Mouse (Mus musculus): Measurements from ENCODE around the gene Fam76a.

Fam76a gene

DNA sequence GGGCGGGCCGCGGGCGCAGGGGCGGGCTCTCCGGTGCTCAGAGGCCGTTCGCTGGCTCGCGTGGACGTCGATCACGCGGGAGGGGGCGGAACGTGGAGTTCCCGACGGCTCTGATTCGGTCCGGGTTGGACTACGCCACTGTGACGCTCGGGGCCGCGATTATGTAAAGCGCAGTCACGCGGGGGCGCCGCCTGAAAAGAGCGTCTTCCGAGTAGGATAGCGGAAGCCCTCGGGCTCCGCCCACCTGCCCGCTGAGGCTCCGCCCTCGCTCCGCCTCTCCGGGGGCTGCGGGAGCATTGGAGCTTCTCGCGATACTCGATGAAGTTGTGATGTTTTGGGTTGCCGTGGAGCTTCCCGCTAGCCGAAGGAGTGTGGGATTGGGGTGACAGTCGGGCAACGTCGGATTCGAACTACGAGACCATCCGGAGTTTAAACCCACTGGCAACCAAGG, at the start of gene Fam76a:
TSS of gene Fam76a (minus strand) at position 1 of the 451 bp plus-strand sequence.
- in situ Hi-C loops (cut with MboI; ENCODE audit: low pct_unique_long_range_greater_than_20kb in 1 of 2, low sequenced_read_pairs in 2 of 2, unreplicated experiment in 1 of 2): no loop called here

- in situ Hi-C loops (cut with MboI; ENCODE audit: low pct_unique_long_range_greater_than_20kb in 1 of 2, low sequenced_read_pairs in 2 of 2, unreplicated experiment in 1 of 2): no loop called here
Observed at GRCm38 (mm10) chr4:132972101-132972500, 49.7 kb upstream of the Fam76a start.

GRCm38 (mm10) chr4:132971601-132972000, 49.2 kb upstream of the Fam76a start:
- in situ Hi-C loops (cut with MboI; ENCODE audit: low pct_unique_long_range_greater_than_20kb in 1 of 2, low sequenced_read_pairs in 2 of 2, unreplicated experiment in 1 of 2): no loop called here

- in situ Hi-C loops (cut with MboI; ENCODE audit: low pct_unique_long_range_greater_than_20kb in 1 of 2, low sequenced_read_pairs in 2 of 2, unreplicated experiment in 1 of 2): no loop called here
Observed at GRCm38 (mm10) chr4:132968105-132968938, 46.0 kb upstream of the Fam76a start.

DNA sequence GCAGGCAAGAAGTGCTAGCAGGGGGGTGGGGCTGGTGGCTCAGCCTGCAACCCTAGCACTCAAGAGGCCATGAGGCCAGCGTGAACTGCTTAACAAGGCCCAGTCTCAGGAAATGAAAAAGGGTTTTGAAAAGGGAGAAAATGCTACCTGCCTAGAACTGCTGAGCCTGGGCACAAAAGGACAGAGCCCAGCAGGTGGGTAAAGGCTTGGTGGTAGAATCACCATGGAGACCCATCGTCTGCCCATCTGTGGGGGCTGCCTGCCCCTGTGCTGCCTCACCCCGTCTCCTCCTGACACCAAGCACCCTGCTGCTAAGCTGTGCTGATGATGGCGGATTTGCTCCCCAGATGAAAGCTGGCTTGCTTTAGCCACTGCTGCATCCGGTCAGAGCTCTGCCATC, 42.1 kb upstream of the Fam76a start:
- in situ Hi-C loops (cut with MboI; ENCODE audit: low pct_unique_long_range_greater_than_20kb in 1 of 2, low sequenced_read_pairs in 2 of 2, unreplicated experiment in 1 of 2): no loop called here

GRCm38 (mm10) chr4:132964064-132964463, 41.7 kb upstream of the Fam76a start:
- in situ Hi-C loops (cut with MboI; ENCODE audit: low pct_unique_long_range_greater_than_20kb in 1 of 2, low sequenced_read_pairs in 2 of 2, unreplicated experiment in 1 of 2): no loop called here

- in situ Hi-C loops (cut with MboI; ENCODE audit: low pct_unique_long_range_greater_than_20kb in 1 of 2, low sequenced_read_pairs in 2 of 2, unreplicated experiment in 1 of 2): no loop called here
Observed at GRCm38 (mm10) chr4:132963436-132963835, 41.1 kb upstream of the Fam76a start.

DNA sequence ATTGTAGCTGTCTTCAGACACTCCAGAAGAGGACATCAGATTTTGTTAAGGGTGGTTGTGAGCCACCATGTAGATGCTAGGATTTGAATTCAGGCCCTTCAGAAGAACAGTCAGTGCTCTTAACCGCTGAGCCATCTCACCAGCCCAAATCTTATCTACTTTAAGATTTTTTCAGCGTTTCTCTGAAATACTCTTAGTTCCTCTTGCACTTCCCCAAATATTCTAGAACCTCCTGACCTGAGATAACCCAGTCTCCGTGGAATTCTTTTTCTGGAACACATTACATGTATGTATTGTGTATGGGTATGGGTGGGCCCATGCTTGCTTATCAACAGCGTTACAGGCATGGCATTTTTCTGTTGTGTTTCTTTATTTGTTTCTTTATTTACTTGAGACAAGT, 40.3 kb upstream of the Fam76a start:
- in situ Hi-C loops (cut with MboI; ENCODE audit: low pct_unique_long_range_greater_than_20kb in 1 of 2, low sequenced_read_pairs in 2 of 2, unreplicated experiment in 1 of 2): no loop called here

- in situ Hi-C loops (cut with MboI; ENCODE audit: low pct_unique_long_range_greater_than_20kb in 1 of 2, low sequenced_read_pairs in 2 of 2, unreplicated experiment in 1 of 2): no loop called here
Observed at GRCm38 (mm10) chr4:132961866-132962265, 39.5 kb upstream of the Fam76a start.

- in situ Hi-C loops (cut with MboI; ENCODE audit: low pct_unique_long_range_greater_than_20kb in 1 of 2, low sequenced_read_pairs in 2 of 2, unreplicated experiment in 1 of 2): no loop called here
Observed at GRCm38 (mm10) chr4:132960864-132961639, 38.7 kb upstream of the Fam76a start.

DNA sequence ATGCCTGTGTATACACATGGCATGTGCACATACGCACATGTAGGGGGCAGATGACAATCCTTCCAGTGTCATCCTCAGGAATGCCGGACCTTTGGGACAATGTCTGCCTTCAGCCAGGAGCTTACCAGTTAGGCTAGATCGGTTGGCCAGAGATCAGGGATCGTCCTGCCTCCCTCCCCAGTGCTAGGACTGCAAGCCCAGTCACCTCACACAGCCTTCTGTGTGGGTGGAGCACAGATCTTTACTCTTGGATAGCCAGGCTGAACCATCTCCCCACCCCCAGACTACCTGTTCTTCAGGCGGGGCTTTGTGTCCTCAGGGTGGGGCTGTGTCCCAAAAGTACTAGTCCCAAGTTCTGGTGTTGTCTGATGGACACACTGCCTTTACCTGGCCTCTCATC, 38.0 kb upstream of the Fam76a start:
- in situ Hi-C loops (cut with MboI; ENCODE audit: low pct_unique_long_range_greater_than_20kb in 1 of 2, low sequenced_read_pairs in 2 of 2, unreplicated experiment in 1 of 2): no loop called here

DNA sequence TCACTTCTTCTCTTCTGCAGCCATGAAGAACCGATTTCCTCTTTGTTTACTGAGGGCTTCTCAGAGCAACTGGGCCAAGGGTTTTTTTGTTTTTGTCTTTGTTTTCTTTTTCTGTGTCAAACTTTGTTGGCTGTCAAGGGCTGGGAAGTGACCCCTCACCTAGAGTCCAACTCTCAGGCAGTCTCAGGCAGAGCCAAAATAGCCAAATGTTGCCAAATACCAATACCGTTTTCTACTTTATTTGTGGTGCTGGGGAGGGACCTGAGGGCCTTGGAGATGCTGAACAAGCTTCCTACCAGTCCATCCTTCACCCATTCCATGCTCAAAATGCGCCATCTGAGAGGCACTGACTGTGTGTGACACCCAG, 37.3 kb upstream of the Fam76a start:
- in situ Hi-C loops (cut with MboI; ENCODE audit: low pct_unique_long_range_greater_than_20kb in 1 of 2, low sequenced_read_pairs in 2 of 2, unreplicated experiment in 1 of 2): no loop called here

GRCm38 (mm10) chr4:132958741-132959678, 36.7 kb upstream of the Fam76a start:
- in situ Hi-C loops (cut with MboI; ENCODE audit: low pct_unique_long_range_greater_than_20kb in 1 of 2, low sequenced_read_pairs in 2 of 2, unreplicated experiment in 1 of 2): no loop called here

DNA sequence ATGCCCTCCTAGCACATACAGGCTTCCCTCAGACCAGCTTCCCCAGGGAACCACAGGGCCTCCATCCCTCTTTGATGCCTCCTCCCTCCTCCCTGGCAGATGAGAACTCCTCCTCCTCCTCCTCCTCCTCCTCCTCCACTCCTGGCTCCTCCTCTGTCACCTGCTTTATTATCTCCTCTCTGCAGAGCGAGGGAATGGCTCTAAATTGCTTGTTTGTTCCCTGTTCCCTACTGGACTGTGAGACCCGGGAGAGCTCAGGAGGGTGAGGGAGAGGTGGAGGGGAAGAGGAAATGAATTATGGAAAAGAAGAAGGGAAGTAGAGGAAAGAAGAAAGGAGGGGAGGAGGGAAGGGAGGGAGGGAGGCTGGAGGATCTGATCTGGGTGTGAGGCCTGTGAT, 33.0 kb upstream of the Fam76a start:
- in situ Hi-C loops (cut with MboI; ENCODE audit: low pct_unique_long_range_greater_than_20kb in 1 of 2, low sequenced_read_pairs in 2 of 2, unreplicated experiment in 1 of 2): no loop called here

DNA sequence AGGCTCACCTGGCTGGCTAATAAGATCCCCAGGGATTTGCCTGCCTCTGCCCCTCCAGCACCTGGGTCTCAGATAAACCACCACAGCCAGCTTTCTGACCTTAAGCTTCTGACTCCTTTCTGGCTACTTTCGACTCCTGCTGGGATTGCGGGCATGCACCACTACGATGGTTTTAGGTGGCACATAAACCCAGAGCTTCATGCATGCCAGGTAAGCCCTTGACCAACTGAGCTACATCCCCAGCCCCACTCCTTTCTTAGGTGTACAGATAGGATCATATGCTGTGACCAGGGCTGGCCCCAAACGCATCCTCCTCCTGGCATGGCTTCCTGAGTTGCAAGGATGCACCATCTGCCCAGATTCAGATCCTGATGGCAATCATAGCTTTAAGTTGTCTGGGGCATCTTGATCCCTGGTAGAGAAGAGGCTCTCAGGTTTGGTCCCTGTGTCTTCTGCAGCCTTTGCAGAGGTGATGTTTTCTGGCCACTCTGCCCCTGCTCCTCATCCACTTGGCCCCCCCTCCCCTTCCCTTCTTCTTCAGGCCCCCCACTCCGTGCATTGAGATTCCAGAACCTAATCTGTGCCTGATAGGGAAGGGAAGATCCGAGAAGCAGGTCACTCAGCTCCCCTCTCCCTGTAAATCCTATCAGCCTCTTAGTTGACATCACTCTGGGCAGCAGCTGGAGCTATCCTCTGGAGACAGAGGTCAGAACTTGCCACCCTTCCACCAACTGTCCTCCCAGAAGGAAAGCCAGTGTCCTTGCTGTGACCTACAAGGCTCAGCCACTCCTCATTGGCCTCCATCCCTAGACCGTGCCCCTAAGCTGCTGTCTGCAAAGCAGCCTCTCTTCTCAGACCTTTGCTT, 32.4 kb upstream of the Fam76a start:
- in situ Hi-C loops (cut with MboI; ENCODE audit: low pct_unique_long_range_greater_than_20kb in 1 of 2, low sequenced_read_pairs in 2 of 2, unreplicated experiment in 1 of 2): loop anchor here in 1 of 2 experiments (5.0 kb wide), 1 partner anchor 38 kb away; no protein-coding TSS in a partner anchor

DNA sequence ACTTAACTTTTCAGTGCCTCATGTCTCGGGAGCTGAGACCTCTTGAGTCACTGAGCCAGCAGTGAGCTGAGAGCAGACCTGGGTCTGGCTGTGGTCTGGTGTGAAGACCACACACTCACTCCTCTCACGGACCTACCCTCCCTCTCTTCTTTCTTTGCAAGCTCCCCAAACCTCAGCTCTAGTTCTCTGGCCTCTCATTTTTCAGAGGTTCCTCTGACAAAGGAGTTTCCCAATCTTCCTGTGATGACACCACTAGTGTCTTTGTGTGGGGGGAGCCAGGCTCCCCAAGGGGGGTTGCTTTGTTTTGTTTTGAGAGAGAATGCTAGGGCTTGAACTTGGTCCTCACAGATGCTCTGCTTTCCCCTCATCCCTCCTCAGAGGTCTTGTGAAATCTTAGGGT, 28.6 kb upstream of the Fam76a start:
- in situ Hi-C loops (cut with MboI; ENCODE audit: low pct_unique_long_range_greater_than_20kb in 1 of 2, low sequenced_read_pairs in 2 of 2, unreplicated experiment in 1 of 2): loop anchor here in 1 of 2 experiments (5.0 kb wide), 1 partner anchor 41 kb away; no protein-coding TSS in a partner anchor

GRCm38 (mm10) chr4:132949882-132950532, 27.6 kb upstream of the Fam76a start:
- in situ Hi-C loops (cut with MboI; ENCODE audit: low pct_unique_long_range_greater_than_20kb in 1 of 2, low sequenced_read_pairs in 2 of 2, unreplicated experiment in 1 of 2): loop anchor here (5.0 kb wide), 1 partner anchor 42 kb away; no protein-coding TSS in a partner anchor
